Mouse (Mus musculus) hindbrain, embryonic 15.5 days (tissue): Measurements from ENCODE around the gene Eefsec. TPM values are rescaled to one million over a fixed set of nuclear protein-coding genes. Genes with fewer than 3 reads are reported as not detected.

ENCODE experiments used
- ATAC-seq: fragments of 200-750 bp; cut with Nextera tagmentation; 2 replicates; pipeline ENCODE4 v1.8.0; 2017; ENCODE audit warnings: low read depth, moderate number of reproducible peaks, moderate TSS enrichment; ENCODE audit not compliant: low FRiP score
- H3K27ac ChIP-seq: fragments of 300-500 bp; sonication (generic); replicated peaks from 2 replicates; pipeline ENCODE4 v1.5.1; 2015; ENCODE audit warnings: mild to moderate bottlenecking, inconsistent platforms
- H3K27me3 ChIP-seq: fragments of 300-500 bp; sonication (generic); 2 replicates; pipeline ENCODE4 v1.6.1; 2015; ENCODE audit warnings: control low read depth, inconsistent platforms
- H3K36me3 ChIP-seq: fragments of 300-500 bp; sonication (generic); 2 replicates; pipeline ENCODE4 v1.6.1; 2015; ENCODE audit warnings: control low read depth, inconsistent platforms
- H3K4me1 ChIP-seq: fragments of 300-500 bp; sonication (generic); replicated peaks from 2 replicates; pipeline ENCODE4 v1.6.1; 2015; ENCODE audit warnings: control low read depth, inconsistent platforms
- H3K4me2 ChIP-seq: fragments of 300-500 bp; sonication (generic); 2 replicates; pipeline ENCODE4 v1.6.1; 2015; ENCODE audit warnings: moderate library complexity, mild to moderate bottlenecking, inconsistent platforms
- H3K4me3 ChIP-seq: fragments of 300-500 bp; sonication (generic); 2 replicates; pipeline ENCODE4 v1.5.1; 2015; ENCODE audit warnings: mild to moderate bottlenecking, inconsistent platforms
- H3K9ac ChIP-seq: fragments of 300-500 bp; sonication (generic); 2 replicates; pipeline ENCODE4 v1.6.1; 2015; ENCODE audit warnings: inconsistent platforms
- H3K9me3 ChIP-seq: fragments of 300-500 bp; sonication (generic); 2 replicates; pipeline ENCODE4 v1.6.1; 2016; ENCODE audit warnings: control low read depth, inconsistent platforms
- WGBS: fragments of 180-500 bp; shearing (Covaris S2); methylation state at CpG from one replicate; pipeline ENCODE4 v1.1.7; 2015; 5-methylcytosine and 5-hydroxymethylcytosine counted together
- polyA plus RNA-seq: library from polyadenylated mRNA; unstranded; fragments of >200 nt; fragmentation: Nextera tagmentation; extraction: Ambion mirVana; gene quantifications from 2 replicates; pipeline ENCODE4 v1.2.1, GENCODE M21; 2015

Eefsec gene
- polyA plus RNA-seq, 1 experiment from 2014 or later = 26.6 TPM

- H3K9ac ChIP-seq = no peak overlapping the region
- no peak overlapping the region for H3K4me3 ChIP-seq
- no peak overlapping the region for H3K4me2 ChIP-seq
- ATAC-seq = no peak
- H3K27me3 ChIP-seq = no peaks in the 10 kb centered on the region
- H3K27ac ChIP-seq = no peak overlapping the region
- WGBS = 95% methylated on average over 1 of the region's 1 CpGs
- H3K9me3 ChIP-seq = no peaks in the 10 kb centered on the region
- no peaks in the 10 kb centered on the region for H3K4me1 ChIP-seq
- no peaks in the 10 kb centered on the region for H3K36me3 ChIP-seq
These were observed 194.9 kb downstream of the Eefsec start for GRCm38 (mm10) chr6:88251396-88251795.

GRCm38 (mm10) chr6:88249231-88249630 lies 197.1 kb downstream of the Eefsec start:
- Histone ChIP-seq H3K27me3 (0 out of 2 replicates have a peak, but pooled peaks cover 3% of the 10 kb centered on the region), H3K4me1 (no peaks in the 10 kb centered on the region), H3K36me3 (no peaks in the 10 kb centered on the region), H3K27ac (no peak overlapping the region), H3K9me3 (no peaks in the 10 kb centered on the region), H3K9ac (no peak overlapping the region), H3K4me3 (no peak overlapping the region), H3K4me2 (no peak overlapping the region)
- ATAC-seq = no peak
- WGBS = 92% methylated on average over 1 of the region's 1 CpGs

GRCm38 (mm10) chr6:88242604-88243003 lies 203.7 kb downstream of the Eefsec start:
- 5% methylated on average over 15 of the region's 15 CpGs for WGBS
- no peak for ATAC-seq

GRCm38 (mm10) chr6:88236513-88236912 lies 209.8 kb downstream of the Eefsec start:
- Histone ChIP-seq H3K27ac (no peak overlapping the region), H3K27me3 (peaks cover 24% of the 10 kb centered on the region; the same call in 1 of the 2 replicates), H3K9ac (no peak overlapping the region), H3K4me3 (no peak overlapping the region), H3K9me3 (no peaks in the 10 kb centered on the region), H3K4me1 (peaks cover 9% of the 10 kb centered on the region), H3K36me3 (no peaks in the 10 kb centered on the region), H3K4me2 (no peak overlapping the region)
- WGBS = 15% methylated on average over 7 of the region's 7 CpGs
- no peak for ATAC-seq

More at GRCm38 (mm10) chr6:88242604-88243003, 203.7 kb downstream of the Eefsec start:
- no peak overlapping the region for H3K4me2 ChIP-seq
- no peaks in the 10 kb centered on the region for H3K36me3 ChIP-seq
- peaks cover 19% of the 10 kb centered on the region; the same call in 1 of the 2 replicates for H3K27me3 ChIP-seq
- no peak overlapping the region for H3K27ac ChIP-seq
- no peaks in the 10 kb centered on the region for H3K9me3 ChIP-seq
- no peak overlapping the region for H3K9ac ChIP-seq
- H3K4me1 ChIP-seq = no peaks in the 10 kb centered on the region
- H3K4me3 ChIP-seq = no peak overlapping the region

GRCm38 (mm10) chr6:88235983-88236382 lies 210.4 kb downstream of the Eefsec start:
- no peak overlapping the region for H3K27ac ChIP-seq

GRCm38 (mm10) chr6:88235461-88235860 lies 210.9 kb downstream of the Eefsec start:
- no peaks in the 10 kb centered on the region for H3K9me3 ChIP-seq
- 24% methylated on average over 8 of the region's 8 CpGs for WGBS
- no peak for ATAC-seq
- H3K36me3 ChIP-seq = no peaks in the 10 kb centered on the region
- H3K9ac ChIP-seq = no peak overlapping the region
- peaks cover 9% of the 10 kb centered on the region for H3K4me1 ChIP-seq
- H3K27me3 ChIP-seq = peaks cover 24% of the 10 kb centered on the region; the same call in 1 of the 2 replicates
- no peak overlapping the region for H3K4me3 ChIP-seq
- H3K4me2 ChIP-seq = no peak overlapping the region
- H3K27ac ChIP-seq = no peak overlapping the region

More at GRCm38 (mm10) chr6:88235983-88236382, 210.4 kb downstream of the Eefsec start:
- H3K4me1 ChIP-seq = peaks cover 9% of the 10 kb centered on the region
- no peak overlapping the region for H3K4me3 ChIP-seq
- peak overlapping the region; percentile 46 for H3K4me2 ChIP-seq
- no peak overlapping the region for H3K9ac ChIP-seq
- no peaks in the 10 kb centered on the region for H3K9me3 ChIP-seq
- peaks cover 24% of the 10 kb centered on the region; the same call in 1 of the 2 replicates for H3K27me3 ChIP-seq
- WGBS = 2% methylated on average over 17 of the region's 17 CpGs
- ATAC-seq = peak; percentile 63; the same call in 1 of the 2 replicates
- H3K36me3 ChIP-seq = no peaks in the 10 kb centered on the region

GRCm38 (mm10) chr6:88233996-88234395 lies 212.3 kb downstream of the Eefsec start:
- Histone ChIP-seq H3K4me2 (no peak overlapping the region), H3K9me3 (no peaks in the 10 kb centered on the region), H3K27me3 (peaks cover 17% of the 10 kb centered on the region; the same call in 1 of the 2 replicates), H3K4me3 (no peak overlapping the region), H3K36me3 (no peaks in the 10 kb centered on the region), H3K9ac (no peak overlapping the region), H3K4me1 (peaks cover 9% of the 10 kb centered on the region), H3K27ac (no peak overlapping the region)
- 82% methylated on average over 8 of the region's 8 CpGs for WGBS
- ATAC-seq = no peak

- WGBS = 64% methylated on average over 6 of the region's 6 CpGs
- peaks cover 9% of the 10 kb centered on the region for H3K4me1 ChIP-seq
- H3K27ac ChIP-seq = no peak overlapping the region
- H3K27me3 ChIP-seq = peaks cover 17% of the 10 kb centered on the region; the same call in 1 of the 2 replicates
- ATAC-seq = no peak
- H3K36me3 ChIP-seq = no peaks in the 10 kb centered on the region
- no peak overlapping the region for H3K4me2 ChIP-seq
- no peaks in the 10 kb centered on the region for H3K9me3 ChIP-seq
- H3K4me3 ChIP-seq = no peak overlapping the region
- no peak overlapping the region for H3K9ac ChIP-seq
These were observed 214.1 kb downstream of the Eefsec start for GRCm38 (mm10) chr6:88232221-88232620.

GRCm38 (mm10) chr6:88231821-88232220 lies 214.5 kb downstream of the Eefsec start:
- Histone ChIP-seq H3K27me3 (peaks cover 17% of the 10 kb centered on the region; the same call in 1 of the 2 replicates), H3K4me2 (no peak overlapping the region), H3K9ac (no peak overlapping the region), H3K27ac (no peak overlapping the region), H3K4me3 (no peak overlapping the region), H3K36me3 (no peaks in the 10 kb centered on the region), H3K4me1 (peaks cover 9% of the 10 kb centered on the region), H3K9me3 (no peaks in the 10 kb centered on the region)
- no peak for ATAC-seq
- WGBS = 87% methylated on average over 7 of the region's 7 CpGs

- Histone ChIP-seq H3K9me3 (no peaks in the 10 kb centered on the region), H3K4me2 (no peak overlapping the region), H3K36me3 (no peaks in the 10 kb centered on the region), H3K27me3 (peaks cover 3% of the 10 kb centered on the region; the same call in 1 of the 2 replicates), H3K27ac (no peak overlapping the region), H3K9ac (no peak overlapping the region), H3K4me3 (no peak overlapping the region), H3K4me1 (0 out of 2 replicates have a peak, but pooled peaks cover 4% of the 10 kb centered on the region)
- 87% methylated on average over 12 of the region's 12 CpGs for WGBS
- ATAC-seq = no peak
These were observed 217.1 kb downstream of the Eefsec start for GRCm38 (mm10) chr6:88229221-88229620.

GRCm38 (mm10) chr6:88227537-88227936 lies 218.8 kb downstream of the Eefsec start:
- Histone ChIP-seq H3K9me3 (no peaks in the 10 kb centered on the region), H3K36me3 (no peaks in the 10 kb centered on the region), H3K27ac (no peak overlapping the region), H3K9ac (no peak overlapping the region), H3K4me2 (no peak overlapping the region), H3K4me1 (0 out of 2 replicates have a peak, but pooled peaks cover 4% of the 10 kb centered on the region), H3K27me3 (no peaks in the 10 kb centered on the region), H3K4me3 (no peak overlapping the region)
- 60% methylated on average over 7 of the region's 7 CpGs for WGBS
- no peak for ATAC-seq

- Histone ChIP-seq H3K4me1 (0 out of 2 replicates have a peak, but pooled peaks cover 4% of the 10 kb centered on the region), H3K9me3 (no peaks in the 10 kb centered on the region), H3K27me3 (no peaks in the 10 kb centered on the region), H3K9ac (no peak overlapping the region), H3K36me3 (no peaks in the 10 kb centered on the region), H3K4me3 (no peak overlapping the region), H3K27ac (no peak overlapping the region), H3K4me2 (no peak overlapping the region)
- peak; percentile 72 for ATAC-seq
- 11% methylated on average over 5 of the region's 5 CpGs for WGBS
These were observed 219.8 kb downstream of the Eefsec start for GRCm38 (mm10) chr6:88226570-88226994.

GRCm38 (mm10) chr6:88221968-88222367 lies 224.4 kb downstream of the Eefsec start, which contains the start of gene Dnajb8:
Gene Dnajb8, plus strand, starts transcription at chr6:88222268.
- no peaks in the 10 kb centered on the region for H3K9me3 ChIP-seq
- 0 out of 2 replicates have a peak, but pooled peaks cover 4% of the 10 kb centered on the region for H3K4me1 ChIP-seq
- H3K4me2 ChIP-seq = no peak within 1 kb of the TSS
- no peak for ATAC-seq
- H3K9ac ChIP-seq = no peak within 1 kb of the TSS
- no peaks in the 10 kb centered on the region for H3K36me3 ChIP-seq
- H3K27ac ChIP-seq = no peak within 1 kb of the TSS
- H3K27me3 ChIP-seq = no peaks in the 10 kb centered on the region
- no peak within 1 kb of the TSS for H3K4me3 ChIP-seq
- 51% methylated on average over 10 of the region's 10 CpGs for WGBS
